Mouse (Mus musculus): ENCODE results near the gene Ndufc2. TPM values are rescaled to one million over a fixed set of nuclear protein-coding genes. Genes with fewer than 3 reads are reported as not detected.
"Not testable (repeated sequence)": the region's sequence is repeated elsewhere in the genome, so short reads cannot be mapped to it uniquely, and the experiment has no call there.

Ndufc2 gene
- polyA plus RNA-seq, 1 experiment from 2014 or later = 383 TPM

GRCm38 (mm10) chr7:97434517-97434916 lies 34.7 kb downstream of the Ndufc2 start:
- Histone ChIP-seq H3K4me3 (ENCODE audit: low read depth, low read length) (no peak overlapping the region), H3K4me1 (ENCODE audit: control insufficient read depth, insufficient read depth, low read length) (no peaks in the 10 kb centered on the region), H3K4me2 (ENCODE audit: low read depth, low read length) (no peak overlapping the region), H3K9me3 (replicated peaks; ENCODE audit: control insufficient read depth, low read length) (no peaks in the 10 kb centered on the region), H3K36me3 (replicated peaks; ENCODE audit: control insufficient read depth, insufficient read depth, low read depth, low read length) (no peaks in the 10 kb centered on the region), H3K27me3 (ENCODE audit: control insufficient read depth, insufficient read depth, low read length) (no peaks in the 10 kb centered on the region), H3K9ac (replicated peaks; ENCODE audit: low read length) (no peak overlapping the region), H3K27ac (replicated peaks; ENCODE audit: low read depth, low read length) (no peak overlapping the region)
- DNase-seq (ENCODE audit: low spot score) (no peak), ATAC-seq (replicated peaks; ENCODE audit: insufficient number of reproducible peaks, low FRiP score, low TSS enrichment, low read depth) (no peak)
- WGBS = 84% methylated on average over 10 of the region's 10 CpGs

GRCm38 (mm10) chr7:97438986-97439385 lies 39.2 kb downstream of the Ndufc2 start:
- Histone ChIP-seq H3K9me3 (replicated peaks; ENCODE audit: control insufficient read depth, low read length) (no peaks in the 10 kb centered on the region), H3K36me3 (replicated peaks; ENCODE audit: control insufficient read depth, insufficient read depth, low read depth, low read length) (no peaks in the 10 kb centered on the region), H3K4me3 (ENCODE audit: low read depth, low read length) (no peak overlapping the region), H3K4me1 (ENCODE audit: control insufficient read depth, insufficient read depth, low read length) (no peaks in the 10 kb centered on the region), H3K27me3 (ENCODE audit: control insufficient read depth, insufficient read depth, low read length) (no peaks in the 10 kb centered on the region), H3K4me2 (ENCODE audit: low read depth, low read length) (no peak overlapping the region), H3K27ac (replicated peaks; ENCODE audit: low read depth, low read length) (no peak overlapping the region), H3K9ac (replicated peaks; ENCODE audit: low read length) (no peak overlapping the region)
- ATAC-seq (replicated peaks; ENCODE audit: insufficient number of reproducible peaks, low FRiP score, low TSS enrichment, low read depth) (no peak), DNase-seq (ENCODE audit: low spot score) (no peak)

- no peaks in the 10 kb centered on the region for H3K36me3 ChIP-seq (replicated peaks; ENCODE audit: control insufficient read depth, insufficient read depth, low read depth, low read length)
- H3K9ac ChIP-seq (replicated peaks; ENCODE audit: low read length) = no peak overlapping the region
- no peak overlapping the region for H3K4me3 ChIP-seq (ENCODE audit: low read depth, low read length)
- no peaks in the 10 kb centered on the region for H3K27me3 ChIP-seq (ENCODE audit: control insufficient read depth, insufficient read depth, low read length)
- WGBS = 43% methylated on average over 6 of the region's 6 CpGs
- no peaks in the 10 kb centered on the region for H3K9me3 ChIP-seq (replicated peaks; ENCODE audit: control insufficient read depth, low read length)
- DNase-seq (ENCODE audit: low spot score) = no peak
- H3K4me1 ChIP-seq (ENCODE audit: control insufficient read depth, insufficient read depth, low read length) = no peaks in the 10 kb centered on the region
- ATAC-seq (replicated peaks; ENCODE audit: insufficient number of reproducible peaks, low FRiP score, low TSS enrichment, low read depth) = no peak
- no peak overlapping the region for H3K27ac ChIP-seq (replicated peaks; ENCODE audit: low read depth, low read length)
- no peak overlapping the region for H3K4me2 ChIP-seq (ENCODE audit: low read depth, low read length)
These were observed 46.5 kb downstream of the Ndufc2 start for GRCm38 (mm10) chr7:97446171-97446925.

- Histone ChIP-seq H3K4me3 (ENCODE audit: low read depth, low read length) (no peak overlapping the region), H3K9ac (replicated peaks; ENCODE audit: low read length) (no peak overlapping the region), H3K27me3 (ENCODE audit: control insufficient read depth, insufficient read depth, low read length) (no peaks in the 10 kb centered on the region), H3K9me3 (replicated peaks; ENCODE audit: control insufficient read depth, low read length) (no peaks in the 10 kb centered on the region), H3K4me1 (ENCODE audit: control insufficient read depth, insufficient read depth, low read length) (no peaks in the 10 kb centered on the region), H3K27ac (replicated peaks; ENCODE audit: low read depth, low read length) (no peak overlapping the region), H3K36me3 (replicated peaks; ENCODE audit: control insufficient read depth, insufficient read depth, low read depth, low read length) (no peaks in the 10 kb centered on the region), H3K4me2 (ENCODE audit: low read depth, low read length) (no peak overlapping the region)
- 60% methylated on average over 6 of the region's 6 CpGs for WGBS
- DNase-seq (ENCODE audit: low spot score) (no peak), ATAC-seq (replicated peaks; ENCODE audit: insufficient number of reproducible peaks, low FRiP score, low TSS enrichment, low read depth) (no peak)
These were observed 47.3 kb downstream of the Ndufc2 start for GRCm38 (mm10) chr7:97447050-97447531.

GRCm38 (mm10) chr7:97451023-97451422 lies 51.2 kb downstream of the Ndufc2 start, which contains the start of gene Kctd14:
Gene Kctd14, plus strand, starts transcription at chr7:97451323.
- H3K4me2 ChIP-seq (ENCODE audit: low read depth, low read length); H3K9me3 ChIP-seq (replicated peaks; ENCODE audit: control insufficient read depth, low read length); H3K4me1 ChIP-seq (ENCODE audit: control insufficient read depth, insufficient read depth, low read length); ATAC-seq (replicated peaks; ENCODE audit: insufficient number of reproducible peaks, low FRiP score, low TSS enrichment, low read depth); H3K27ac ChIP-seq (replicated peaks; ENCODE audit: low read depth, low read length); H3K9ac ChIP-seq (replicated peaks; ENCODE audit: low read length); H3K36me3 ChIP-seq (replicated peaks; ENCODE audit: control insufficient read depth, insufficient read depth, low read depth, low read length); DNase-seq (ENCODE audit: low spot score); H3K4me3 ChIP-seq (ENCODE audit: low read depth, low read length); H3K27me3 ChIP-seq (ENCODE audit: control insufficient read depth, insufficient read depth, low read length): not testable (repeated sequence)
- 87% methylated on average over 2 of the region's 2 CpGs for WGBS

- no peaks in the 10 kb centered on the region for H3K9me3 ChIP-seq (replicated peaks; ENCODE audit: control insufficient read depth, low read length)
- no peaks in the 10 kb centered on the region for H3K4me1 ChIP-seq (ENCODE audit: control insufficient read depth, insufficient read depth, low read length)
- no peaks in the 10 kb centered on the region for H3K36me3 ChIP-seq (replicated peaks; ENCODE audit: control insufficient read depth, insufficient read depth, low read depth, low read length)
- H3K4me2 ChIP-seq (ENCODE audit: low read depth, low read length) = no peak overlapping the region
- DNase-seq (ENCODE audit: low spot score) (no peak), ATAC-seq (replicated peaks; ENCODE audit: insufficient number of reproducible peaks, low FRiP score, low TSS enrichment, low read depth) (no peak)
- H3K4me3 ChIP-seq (ENCODE audit: low read depth, low read length) = no peak overlapping the region
- no peak overlapping the region for H3K9ac ChIP-seq (replicated peaks; ENCODE audit: low read length)
- WGBS = 76% methylated on average over 6 of the region's 6 CpGs
- H3K27me3 ChIP-seq (ENCODE audit: control insufficient read depth, insufficient read depth, low read length) = no peaks in the 10 kb centered on the region
- no peak overlapping the region for H3K27ac ChIP-seq (replicated peaks; ENCODE audit: low read depth, low read length)
These were observed 52.4 kb downstream of the Ndufc2 start for GRCm38 (mm10) chr7:97452196-97452595.

- no peaks in the 10 kb centered on the region for H3K4me1 ChIP-seq (ENCODE audit: control insufficient read depth, insufficient read depth, low read length)
- ATAC-seq (replicated peaks; ENCODE audit: insufficient number of reproducible peaks, low FRiP score, low TSS enrichment, low read depth) = 0 out of 2 replicates have a peak, but pooled peaks have one; percentile 44
- no peaks in the 10 kb centered on the region for H3K9me3 ChIP-seq (replicated peaks; ENCODE audit: control insufficient read depth, low read length)
- peak; percentile 41 for DNase-seq (ENCODE audit: low spot score)
- 6% methylated on average over 27 of the region's 27 CpGs for WGBS
- H3K27ac ChIP-seq (replicated peaks; ENCODE audit: low read depth, low read length) = no peak overlapping the region
- H3K9ac ChIP-seq (replicated peaks; ENCODE audit: low read length) = peak overlapping the region; percentile 55
- H3K36me3 ChIP-seq (replicated peaks; ENCODE audit: control insufficient read depth, insufficient read depth, low read depth, low read length) = no peaks in the 10 kb centered on the region
- H3K27me3 ChIP-seq (ENCODE audit: control insufficient read depth, insufficient read depth, low read length) = no peaks in the 10 kb centered on the region; the same call in 1 of the 2 replicates
- H3K4me2 ChIP-seq (ENCODE audit: low read depth, low read length) = peak overlapping the region; percentile 64
- H3K4me3 ChIP-seq (ENCODE audit: low read depth, low read length) = peak overlapping the region; percentile 33
These were observed 53.5 kb downstream of the Ndufc2 start for GRCm38 (mm10) chr7:97453141-97453921.

- no peak for DNase-seq (ENCODE audit: low spot score)
- ATAC-seq (replicated peaks; ENCODE audit: insufficient number of reproducible peaks, low FRiP score, low TSS enrichment, low read depth) = no peak
- H3K36me3 ChIP-seq (replicated peaks; ENCODE audit: control insufficient read depth, insufficient read depth, low read depth, low read length) = no peaks in the 10 kb centered on the region
- H3K27ac ChIP-seq (replicated peaks; ENCODE audit: low read depth, low read length) = no peak overlapping the region
- no peaks in the 10 kb centered on the region for H3K9me3 ChIP-seq (replicated peaks; ENCODE audit: control insufficient read depth, low read length)
- no peaks in the 10 kb centered on the region; the same call in 1 of the 2 replicates for H3K27me3 ChIP-seq (ENCODE audit: control insufficient read depth, insufficient read depth, low read length)
- H3K9ac ChIP-seq (replicated peaks; ENCODE audit: low read length) = no peak overlapping the region
- H3K4me2 ChIP-seq (ENCODE audit: low read depth, low read length) = no peak overlapping the region
- H3K4me1 ChIP-seq (ENCODE audit: control insufficient read depth, insufficient read depth, low read length) = no peaks in the 10 kb centered on the region
- 93% methylated on average over 10 of the region's 10 CpGs for WGBS
- no peak overlapping the region for H3K4me3 ChIP-seq (ENCODE audit: low read depth, low read length)
These were observed 55.0 kb downstream of the Ndufc2 start for GRCm38 (mm10) chr7:97454795-97455194.
